Mouse (Mus musculus) spleen, postnatal 10 days (tissue): ENCODE data around the gene Nup205.

Experiments used
- DNase-seq, 2 experiments: peaks; one replicate each; pipeline ENCODE4 v3.0.0; 2021 to 2022; ENCODE audit warnings: low spot score in 2 of 2

Nup205 gene

GRCm38 (mm10) chr6:35279306-35279705 is 102.1 kb downstream of the Nup205 start:
- DNase-seq, result no peak

- DNase-seq, result peak; percentile 16 to 26
Measured at GRCm38 (mm10) chr6:35288114-35288761, 111.0 kb downstream of the Nup205 start.

- DNase-seq, result no peak
Measured at GRCm38 (mm10) chr6:35288920-35289319, 111.7 kb downstream of the Nup205 start.

GRCm38 (mm10) chr6:35289676-35290075 is 112.5 kb downstream of the Nup205 start:
- DNase-seq, result no peak

- DNase-seq, result no peak
Measured at GRCm38 (mm10) chr6:35294964-35295363, 117.7 kb downstream of the Nup205 start.

GRCm38 (mm10) chr6:35297001-35297400 is 119.8 kb downstream of the Nup205 start:
- no peak for DNase-seq
